Mouse (Mus musculus) limb, embryonic 12.5 days (tissue): ENCODE results near the gene Ppp2r5d. TPM values are rescaled to one million over a fixed set of nuclear protein-coding genes. Genes with fewer than 3 reads are reported as not detected.

Experiments used
- ATAC-seq: fragments of 200-750 bp; cut with Nextera tagmentation; 2 replicates; pipeline ENCODE4 v1.8.0; 2017; ENCODE audit warnings: low read depth, moderate TSS enrichment; ENCODE audit not compliant: insufficient number of reproducible peaks, insufficient read depth, low FRiP score, low TSS enrichment
- H3K27ac ChIP-seq: fragments of 300-500 bp; sonication (generic); 2 replicates; pipeline ENCODE4 v1.5.1; 2016; ENCODE audit warnings: mild to moderate bottlenecking, moderate library complexity
- H3K27me3 ChIP-seq: fragments of 300-500 bp; sonication (generic); 2 replicates; pipeline ENCODE4 v1.6.1; 2016; ENCODE audit warnings: mild to moderate bottlenecking, moderate library complexity
- H3K36me3 ChIP-seq: fragments of 300-500 bp; sonication (generic); 2 replicates; pipeline ENCODE4 v1.6.1; 2016; ENCODE audit warnings: mild to moderate bottlenecking, moderate library complexity
- H3K4me1 ChIP-seq: fragments of 300-500 bp; sonication (generic); replicated peaks from 2 replicates; pipeline ENCODE4 v1.6.1; 2016
- H3K4me2 ChIP-seq: fragments of 300-500 bp; sonication (generic); 2 replicates; pipeline ENCODE4 v1.6.1; 2016; ENCODE audit warnings: mild to moderate bottlenecking, moderate library complexity
- H3K4me3 ChIP-seq: fragments of 300-500 bp; sonication (generic); replicated peaks from 2 replicates; pipeline ENCODE4 v1.5.1; 2016; ENCODE audit warnings: mild to moderate bottlenecking
- H3K9ac ChIP-seq: fragments of 300-500 bp; sonication (generic); replicated peaks from 2 replicates; pipeline ENCODE4 v1.6.1; 2016; ENCODE audit warnings: mild to moderate bottlenecking, moderate library complexity
- H3K9me3 ChIP-seq: fragments of 300-500 bp; sonication (generic); 2 replicates; pipeline ENCODE4 v1.6.1; 2016; ENCODE audit warnings: mild to moderate bottlenecking, moderate library complexity
- WGBS: fragments of 180-500 bp; shearing (Covaris S2); methylation state at CpG from one replicate; pipeline ENCODE4 v1.1.7; 2016; 5-methylcytosine and 5-hydroxymethylcytosine counted together
- polyA plus RNA-seq: library from polyadenylated mRNA; unstranded; fragments of >200 nt; fragmentation: Nextera tagmentation; extraction: Ambion mirVana; gene quantifications from 2 replicates; pipeline ENCODE4 v1.2.1, GENCODE M21; 2016

The Ppp2r5d gene
- polyA plus RNA-seq, 1 experiment from 2014 or later = 108 TPM

DNA sequence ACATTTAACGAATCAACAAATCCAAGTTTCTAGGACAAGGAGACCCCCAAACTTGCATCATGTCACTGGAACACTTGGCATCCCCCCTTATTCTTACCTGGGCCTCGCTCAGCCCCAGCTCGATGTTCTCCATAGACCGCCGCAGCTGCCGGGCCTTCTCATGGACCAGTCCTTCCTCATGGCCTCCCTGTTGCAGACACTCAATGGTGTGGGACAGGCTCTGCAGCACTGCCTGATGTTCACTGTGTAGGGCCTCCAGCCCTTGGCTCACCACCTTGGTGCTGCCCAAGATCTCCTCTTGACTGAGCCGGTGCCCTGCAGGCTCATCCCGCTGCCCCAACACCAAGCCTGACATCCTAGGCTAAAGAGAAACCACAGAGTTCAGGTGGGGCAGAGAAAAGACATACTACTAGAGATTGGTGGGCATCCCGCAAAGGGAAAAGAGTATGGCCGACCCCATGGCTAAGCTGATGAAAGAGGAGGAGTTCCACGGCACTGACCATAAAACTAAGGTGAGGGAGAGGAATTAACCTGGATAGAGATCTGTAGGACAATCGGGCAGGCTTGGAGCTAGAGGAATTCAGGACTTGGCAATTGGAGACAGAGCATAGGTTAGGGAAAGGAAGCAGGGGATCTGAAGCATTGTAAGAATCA lies 60.6 kb downstream of the Ppp2r5d start:
- Histone ChIP-seq H3K4me2 (peak overlapping the region; percentile 88), H3K36me3 (peaks cover 48% of the 10 kb centered on the region), H3K4me3 (peak overlapping the region; percentile 77), H3K27me3 (no peaks in the 10 kb centered on the region), H3K4me1 (peaks cover 23% of the 10 kb centered on the region), H3K9me3 (no peaks in the 10 kb centered on the region), H3K27ac (no peak overlapping the region), H3K9ac (0 out of 2 replicates have a peak overlapping the region, but pooled peaks have one; percentile 66)
- no peak for ATAC-seq
- WGBS = 86% methylated on average over 12 of the region's 12 CpGs

GRCm38 (mm10) chr17:46642060-46642459 lies 62.9 kb downstream of the Ppp2r5d start:
- Histone ChIP-seq H3K27ac (no peak overlapping the region), H3K4me2 (no peak overlapping the region), H3K4me1 (peaks cover 23% of the 10 kb centered on the region), H3K9me3 (no peaks in the 10 kb centered on the region), H3K4me3 (no peak overlapping the region), H3K9ac (no peak overlapping the region; the same call in 1 of the 2 replicates), H3K27me3 (no peaks in the 10 kb centered on the region), H3K36me3 (peaks cover 45% of the 10 kb centered on the region)
- ATAC-seq = no peak
- 92% methylated on average over 17 of the region's 17 CpGs for WGBS

GRCm38 (mm10) chr17:46639929-46640328 lies 65.0 kb downstream of the Ppp2r5d start:
- H3K4me3 ChIP-seq = no peak overlapping the region
- no peak for ATAC-seq
- no peaks in the 10 kb centered on the region for H3K9me3 ChIP-seq
- H3K27me3 ChIP-seq = no peaks in the 10 kb centered on the region
- 81% methylated on average over 9 of the region's 9 CpGs for WGBS
- H3K27ac ChIP-seq = no peak overlapping the region
- no peak overlapping the region for H3K4me2 ChIP-seq
- peaks cover 52% of the 10 kb centered on the region for H3K36me3 ChIP-seq
- no peak overlapping the region for H3K9ac ChIP-seq
- peaks cover 17% of the 10 kb centered on the region for H3K4me1 ChIP-seq

DNA sequence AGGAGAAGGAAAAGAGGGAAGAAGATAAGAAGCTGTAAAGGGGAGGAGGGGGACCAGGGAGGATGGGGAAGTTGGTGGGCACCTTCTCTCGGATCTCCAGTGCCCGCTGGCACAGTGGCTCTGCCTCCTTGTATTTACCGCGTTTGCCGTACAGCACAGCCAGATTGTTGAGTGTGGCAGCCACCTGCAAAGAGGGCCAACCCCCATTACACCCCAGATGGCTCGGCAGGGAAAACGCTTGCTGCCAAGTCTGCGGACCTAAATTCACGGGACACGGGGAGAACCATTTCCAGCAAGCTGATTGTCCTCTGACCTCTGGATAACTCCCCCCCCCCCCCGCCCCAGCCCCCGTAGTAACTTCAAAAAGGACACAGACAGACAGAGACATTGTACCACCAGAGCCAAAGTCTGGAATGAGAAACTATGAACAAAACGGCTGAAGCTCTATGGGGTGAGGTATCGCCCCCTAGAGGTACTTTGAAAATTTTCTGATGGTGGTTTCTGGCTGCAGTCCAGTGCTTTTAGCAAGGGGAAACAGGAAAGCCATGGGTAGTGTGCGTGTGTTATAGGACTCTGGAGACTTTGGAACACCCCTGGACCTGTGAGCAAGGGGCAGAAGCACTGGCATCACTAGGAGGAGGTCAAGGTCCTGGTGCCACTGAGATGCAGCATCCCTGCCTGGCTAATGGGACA lies 67.9 kb downstream of the Ppp2r5d start:
- no peak overlapping the region for H3K27ac ChIP-seq
- peak; percentile 13; the same call in 1 of the 2 replicates for ATAC-seq
- peak overlapping the region; percentile 54 for H3K4me2 ChIP-seq
- no peaks in the 10 kb centered on the region for H3K9me3 ChIP-seq
- H3K27me3 ChIP-seq = no peaks in the 10 kb centered on the region
- no peak overlapping the region; the same call in 1 of the 2 replicates for H3K9ac ChIP-seq
- 15% methylated on average over 15 of the region's 15 CpGs for WGBS
- peaks cover 66% of the 10 kb centered on the region for H3K36me3 ChIP-seq
- H3K4me1 ChIP-seq = peaks cover 8% of the 10 kb centered on the region
- H3K4me3 ChIP-seq = peak overlapping the region; percentile 10; the same call in 1 of the 2 replicates

Other genes starting within 250 kb of the Ppp2r5d start
- 0.34 and 0.45 TPM in 2 replicates for gene Ttbk1, start 217.4 kb downstream of the Ppp2r5d start, polyA plus RNA-seq
- gene Dnph1, start 208.4 kb downstream of the Ppp2r5d start, polyA plus RNA-seq = 51.6 and 55.3 TPM in 2 replicates
- gene Cul9, start 158.7 kb downstream of the Ppp2r5d start, polyA plus RNA-seq = 8.9 and 10.8 TPM in 2 replicates
- 11.8 and 12.4 TPM in 2 replicates for gene Srf, start 148.9 kb downstream of the Ppp2r5d start, polyA plus RNA-seq
- gene Ptk7, start 75.6 kb downstream of the Ppp2r5d start, polyA plus RNA-seq = 156 and 165 TPM in 2 replicates
- gene Klc4, start 59.1 kb downstream of the Ppp2r5d start, polyA plus RNA-seq = 27.2 and 27.6 TPM in 2 replicates
- gene Mrpl2, start 58.9 kb downstream of the Ppp2r5d start, polyA plus RNA-seq = 99.5 and 112 TPM in 2 replicates
- 56.1 and 60.1 TPM in 2 replicates for gene Cul7, start 54.8 kb downstream of the Ppp2r5d start, polyA plus RNA-seq
- 68.8 and 70.0 TPM in 2 replicates for gene Rrp36, start 30.8 kb downstream of the Ppp2r5d start, polyA plus RNA-seq
- 137 and 150 TPM in 2 replicates for gene Mea1, start 26.3 kb downstream of the Ppp2r5d start, polyA plus RNA-seq
- 117 and 122 TPM in 2 replicates for gene Klhdc3, start 24.2 kb downstream of the Ppp2r5d start, polyA plus RNA-seq
- 37.7 and 42.1 TPM in 2 replicates for gene Pex6, start 6.4 kb upstream of the Ppp2r5d start, polyA plus RNA-seq
- gene Gnmt, start 24.1 kb upstream of the Ppp2r5d start, polyA plus RNA-seq = 0.48 and 0.73 TPM in 2 replicates
- 58.5 and 64.8 TPM in 2 replicates for gene Cnpy3, start 47.1 kb upstream of the Ppp2r5d start, polyA plus RNA-seq
- 0.16 and 0.55 TPM in 2 replicates for gene Ptcra, start 58.6 kb upstream of the Ppp2r5d start, polyA plus RNA-seq
- gene 2310039H08Rik, start 67.5 kb upstream of the Ppp2r5d start, polyA plus RNA-seq = 49.8 and 52.6 TPM in 2 replicates
- gene Rpl7l1, start 77.6 kb upstream of the Ppp2r5d start, polyA plus RNA-seq = 179 and 210 TPM in 2 replicates
- gene Bicral, start 153.4 kb upstream of the Ppp2r5d start, polyA plus RNA-seq = 4.4 and 4.8 TPM in 2 replicates
- 71.7 and 78.7 TPM in 2 replicates for gene Tbcc, start 185.6 kb upstream of the Ppp2r5d start, polyA plus RNA-seq
- gene Prph2, start 205.3 kb upstream of the Ppp2r5d start, polyA plus RNA-seq = not detected in 2 replicates